Mouse (Mus musculus): Measurements from ENCODE around the gene Mcemp1.

DNA sequence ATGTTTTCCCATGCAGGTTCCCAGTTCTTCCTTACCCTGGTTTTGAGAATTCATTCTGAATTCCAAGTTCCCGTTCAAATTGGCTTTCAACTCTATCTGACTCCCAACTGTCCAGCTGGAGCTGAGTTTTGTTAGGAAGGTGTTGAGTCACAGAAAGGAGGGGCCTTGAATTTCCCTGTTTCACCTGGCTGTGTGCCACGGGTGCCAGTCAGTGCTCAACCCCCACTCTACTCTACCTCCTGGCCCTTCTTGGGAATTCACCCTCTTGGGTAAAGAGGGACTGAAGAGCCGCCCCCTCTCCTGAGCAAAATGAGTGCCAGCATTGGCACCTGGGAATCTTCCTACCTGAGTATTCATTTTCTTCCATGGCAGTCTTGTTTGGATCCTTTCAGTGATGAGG is 25.2 kb downstream of the Mcemp1 start:
- TF ChIP-seq CTCF (IDR thresholded peaks at IDR 0.05; ENCODE audit: borderline replicate concordance, extremely low read depth, insufficient read depth, insufficient read length) (no peak), POLR2A (IDR thresholded peaks at IDR 0.05; ENCODE audit: borderline replicate concordance, extremely low read depth, insufficient read depth, insufficient read length, poor library complexity, severe bottlenecking) (no peak)
